Comparison of ENCODE assay signal across 29 mouse cellular contexts in genomic region chr2:47265901-47266300, GRCm38 (mm10).
"Had no signal": no experiment of that assay in that cellular context is flagged by ENCODE, and none has a peak within 500 bp of the region (broad histone marks: within the 10 kb centered on the region; RNA-seq: fewer than 3 reads in every experiment).

No protein-coding gene starts in this region.

- H3K9ac ChIP-seq: limb, embryonic 12.5 days; limb, embryonic 13.5 days; limb, embryonic 15.5 days; liver, embryonic 12.5 days; liver, embryonic 13.5 days; liver, embryonic 14.5 days; liver, embryonic 15.5 days; liver, postnatal 0 days; lung, embryonic 14.5 days; lung, embryonic 15.5 days; midbrain, embryonic 12.5 days; midbrain, embryonic 13.5 days; midbrain, embryonic 15.5 days had no signal

- H3K36me3 ChIP-seq: limb, embryonic 10.5 days; limb, embryonic 12.5 days; limb, embryonic 13.5 days; limb, embryonic 15.5 days; liver, embryonic 12.5 days; liver, embryonic 13.5 days; liver, embryonic 15.5 days; lung, embryonic 15.5 days; midbrain, embryonic 10.5 days; midbrain, embryonic 12.5 days; midbrain, embryonic 13.5 days; midbrain, embryonic 15.5 days had no signal

- H3K27me3 ChIP-seq: limb, embryonic 12.5 days; limb, embryonic 13.5 days; limb, embryonic 15.5 days; liver, embryonic 12.5 days; liver, embryonic 13.5 days; liver, embryonic 15.5 days; lung, embryonic 15.5 days; megakaryocyte, embryonic 14.5 days; midbrain, embryonic 12.5 days; midbrain, embryonic 13.5 days; midbrain, embryonic 15.5 days had no signal

- DNase-seq: left cerebral cortex, postnatal 4 days; liver; liver, embryonic 13.5 days; liver, postnatal 0 days; lung, adult 18-20 months; lung, adult 2 months; lung, embryonic 14.5 days; lung, postnatal 10 days; lung, postnatal 14 days; lung, postnatal 36 days; lung, postnatal 4 days; midbrain, embryonic 14.5 days had no signal

- H3K9me3 ChIP-seq: limb, embryonic 10.5 days; limb, embryonic 12.5 days; limb, embryonic 13.5 days; limb, embryonic 15.5 days; liver, embryonic 12.5 days; liver, embryonic 13.5 days; liver, embryonic 15.5 days; lung, embryonic 15.5 days; megakaryocyte, embryonic 14.5 days; midbrain, embryonic 10.5 days; midbrain, embryonic 12.5 days; midbrain, embryonic 13.5 days; midbrain, embryonic 15.5 days had no signal

- H3K4me2 ChIP-seq: limb, embryonic 12.5 days; limb, embryonic 13.5 days; limb, embryonic 15.5 days; liver, embryonic 11.5 days; liver, embryonic 12.5 days; liver, embryonic 13.5 days; liver, embryonic 15.5 days; lung, embryonic 14.5 days; lung, embryonic 15.5 days; midbrain, embryonic 11.5 days; midbrain, embryonic 12.5 days; midbrain, embryonic 13.5 days; midbrain, embryonic 15.5 days had no signal

- H3K4me1 ChIP-seq: limb, embryonic 10.5 days; limb, embryonic 12.5 days; limb, embryonic 13.5 days; limb, embryonic 15.5 days; liver, embryonic 12.5 days; liver, embryonic 13.5 days; liver, embryonic 15.5 days; lung, embryonic 15.5 days; megakaryocyte, embryonic 14.5 days; midbrain, embryonic 10.5 days; midbrain, embryonic 12.5 days; midbrain, embryonic 13.5 days; midbrain, embryonic 15.5 days had no signal

- H3K4me3 ChIP-seq: limb, embryonic 10.5 days; limb, embryonic 12.5 days; limb, embryonic 13.5 days; limb, embryonic 15.5 days; liver, embryonic 12.5 days; liver, embryonic 13.5 days; liver, embryonic 15.5 days; lung, embryonic 15.5 days; megakaryocyte, embryonic 14.5 days; midbrain, embryonic 10.5 days; midbrain, embryonic 12.5 days; midbrain, embryonic 13.5 days; midbrain, embryonic 15.5 days; myocyte had no signal

- H3K27ac ChIP-seq: limb, embryonic 10.5 days; limb, embryonic 12.5 days; limb, embryonic 13.5 days; limb, embryonic 15.5 days; liver, embryonic 12.5 days; liver, embryonic 13.5 days; liver, embryonic 14.5 days; liver, embryonic 15.5 days; lung, embryonic 15.5 days; macrophage; midbrain, embryonic 10.5 days; midbrain, embryonic 12.5 days; midbrain, embryonic 13.5 days; midbrain, embryonic 15.5 days had no signal
